Mouse (Mus musculus) cerebellum, adult 9-10 months (tissue): Measurements from ENCODE around the gene Limch1.
A peak's percentile ranks its signal among the peaks of the same experiment; 100 is the strongest.

Experiments used
- DNase-seq: peaks from one replicate; pipeline ENCODE4 v3.0.0; 2022

Gene Limch1

DNA sequence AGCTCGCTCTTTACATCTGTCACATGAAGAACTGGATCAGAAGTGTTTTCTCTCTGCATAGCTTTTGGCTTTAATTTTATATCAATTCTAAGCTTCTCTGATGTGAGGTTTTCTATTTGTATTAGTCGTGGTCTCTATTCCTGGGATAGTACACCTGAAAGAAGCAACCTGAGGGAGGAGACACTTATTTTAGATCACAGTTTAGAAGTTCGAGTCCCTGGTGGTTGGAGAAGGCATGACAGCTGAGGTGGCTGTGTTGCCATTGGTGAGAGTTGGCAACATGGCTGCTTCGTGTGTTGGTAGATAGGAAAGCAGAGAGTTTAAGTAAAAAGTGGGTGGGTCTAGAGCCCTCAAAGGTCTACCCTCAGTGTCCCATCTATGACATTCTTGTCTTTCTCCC is 91.3 kb downstream of the Limch1 start:
- no peak for DNase-seq

- no peak for DNase-seq
These were observed 96.3 kb downstream of the Limch1 start for GRCm38 (mm10) chr5:66841971-66842370.

DNA sequence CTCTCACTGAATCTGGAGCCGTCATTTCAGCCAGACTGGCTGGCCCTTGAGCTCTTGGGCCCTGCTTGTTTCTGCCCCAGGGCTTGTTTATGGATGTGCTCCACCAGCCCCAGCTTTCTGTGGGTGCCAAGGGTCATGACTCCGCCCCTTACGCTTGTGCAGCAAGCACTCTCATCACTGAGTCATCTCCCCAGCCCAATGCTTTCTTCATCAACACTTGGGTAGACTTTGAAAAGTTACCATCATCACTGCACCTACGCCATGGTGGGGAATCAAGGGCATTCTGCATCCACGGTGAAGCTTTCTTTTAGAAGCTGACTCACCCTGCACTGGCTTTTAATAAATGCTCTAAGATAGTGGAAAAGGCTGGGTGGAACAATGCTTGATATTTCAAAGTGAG is 97.1 kb downstream of the Limch1 start:
- DNase-seq = no peak

DNA sequence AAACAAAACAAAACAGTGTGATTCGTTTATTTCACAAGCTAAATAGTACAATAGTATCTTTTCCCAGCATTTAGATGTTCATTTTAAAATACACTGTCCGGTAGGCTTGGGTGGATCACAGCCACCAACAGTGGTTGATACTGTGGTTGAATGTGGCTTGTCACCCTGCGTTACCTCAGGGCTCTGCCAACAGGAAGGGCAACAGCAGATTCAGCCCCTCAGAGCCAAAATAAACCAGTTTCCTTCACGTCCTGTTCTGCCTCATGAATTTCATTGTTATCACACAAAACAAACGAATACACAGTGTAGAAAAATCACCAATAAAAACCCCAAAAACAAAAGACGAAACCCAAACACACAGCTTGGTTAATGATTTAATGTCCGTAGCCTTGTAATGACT is 102.5 kb downstream of the Limch1 start:
- DNase-seq = no peak

- DNase-seq = no peak
These were observed 103.5 kb downstream of the Limch1 start for GRCm38 (mm10) chr5:66849148-66849547.

DNA sequence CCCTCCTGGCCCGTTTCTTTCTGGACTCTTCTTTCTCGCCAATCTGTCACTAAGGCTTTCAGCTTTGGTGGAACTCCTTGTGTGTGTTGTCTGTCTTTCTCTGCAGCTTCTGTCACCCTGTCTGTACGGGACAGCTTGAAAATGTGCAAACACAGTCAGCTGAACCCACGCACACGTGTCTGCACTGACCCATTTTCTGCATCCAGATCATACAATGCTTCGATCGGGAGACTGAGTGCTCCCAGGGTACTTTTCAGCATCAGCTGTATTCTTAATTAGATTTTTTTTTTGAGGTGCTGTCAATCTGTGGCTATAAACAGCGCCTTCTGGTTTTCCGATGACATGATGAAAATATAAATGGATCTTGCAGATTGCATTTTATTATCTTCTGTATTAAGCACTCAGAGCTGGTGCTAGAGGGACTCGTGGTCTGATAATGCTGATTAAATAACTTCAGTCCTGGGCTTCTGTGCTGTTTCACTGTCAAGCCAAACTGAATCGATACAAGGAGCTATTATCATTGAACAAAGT is 105.2 kb downstream of the Limch1 start:
- DNase-seq = no peak

GRCm38 (mm10) chr5:66851708-66852107 is 106.1 kb downstream of the Limch1 start:
- no peak for DNase-seq

DNA sequence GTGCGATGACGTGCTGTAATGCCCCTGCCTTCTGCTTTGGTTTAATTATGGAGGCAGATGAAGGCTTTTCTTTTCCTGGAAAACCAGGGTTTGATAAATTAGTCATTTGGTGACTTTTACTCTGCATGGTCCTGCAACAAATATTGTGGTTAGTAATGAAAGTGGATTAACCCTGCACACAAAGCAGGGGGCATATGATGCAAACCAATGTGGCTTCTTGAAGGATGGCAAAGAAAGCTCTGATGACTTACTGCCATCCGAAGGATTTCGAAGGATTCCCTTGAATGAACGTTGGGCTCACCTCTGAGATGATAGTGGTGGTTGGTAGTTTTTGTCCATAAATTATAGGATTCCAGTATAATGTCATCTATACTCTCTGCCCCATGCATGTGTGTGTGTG is 108.6 kb downstream of the Limch1 start:
- DNase-seq = no peak

- no peak for DNase-seq
These were observed 109.9 kb downstream of the Limch1 start for GRCm38 (mm10) chr5:66855358-66856107.

DNA sequence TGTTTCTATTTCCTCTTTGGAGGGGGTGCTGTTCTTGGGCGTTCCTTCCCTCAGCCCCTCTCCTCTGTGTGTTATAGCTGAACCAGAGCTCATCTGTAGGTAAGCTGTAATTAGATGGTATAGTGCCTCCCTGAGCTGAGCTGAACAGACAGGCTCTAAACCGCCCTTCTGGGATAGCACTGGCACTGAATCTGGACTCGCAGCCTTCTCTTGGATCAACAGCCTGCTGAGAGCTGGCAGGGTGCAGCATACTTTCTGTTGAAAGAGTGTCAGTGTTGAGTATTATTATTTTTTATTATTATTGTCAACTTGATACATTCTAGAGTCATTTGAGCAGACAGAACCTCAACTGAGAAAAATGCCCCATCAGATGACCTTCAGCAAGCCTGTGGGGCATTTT is 113.9 kb downstream of the Limch1 start:
- no peak for DNase-seq

DNA sequence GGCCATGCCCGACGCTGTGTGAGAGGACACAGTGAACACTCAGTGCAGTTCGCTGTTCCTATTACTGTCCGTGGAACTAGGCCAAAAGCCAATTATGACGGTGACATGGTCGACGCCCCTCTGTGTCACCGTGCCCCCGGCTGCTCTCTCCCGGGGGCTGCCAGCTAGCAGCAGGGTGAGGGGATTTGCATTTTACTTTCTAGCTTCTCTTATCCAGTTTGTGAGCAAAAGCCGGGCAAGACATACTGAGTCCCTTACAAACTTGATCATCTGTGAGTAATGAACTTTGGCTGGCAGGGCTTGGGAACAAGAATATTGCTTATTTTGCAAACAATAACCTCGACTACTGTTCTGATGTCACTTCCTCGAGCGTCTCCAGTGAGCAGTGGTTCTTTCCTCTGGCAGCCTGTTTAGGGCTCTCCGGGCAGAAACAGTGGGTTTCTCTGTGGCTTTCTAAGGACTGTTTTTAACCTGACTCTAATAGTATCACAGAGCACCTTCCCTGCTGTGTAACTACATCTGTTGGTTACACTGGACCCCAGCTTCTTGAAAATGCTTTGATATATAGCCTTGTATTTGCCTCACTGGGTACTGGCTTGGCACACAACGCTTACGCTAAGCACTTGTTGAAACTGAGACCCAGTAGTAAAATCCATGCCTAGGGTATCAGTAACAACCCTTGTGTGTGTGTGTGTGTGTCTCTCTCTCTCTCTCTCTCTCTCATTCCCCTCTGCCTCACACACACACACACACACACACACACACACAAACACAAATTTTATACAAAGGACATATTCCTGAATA is 115.8 kb downstream of the Limch1 start:
- DNase-seq = no peak

DNA sequence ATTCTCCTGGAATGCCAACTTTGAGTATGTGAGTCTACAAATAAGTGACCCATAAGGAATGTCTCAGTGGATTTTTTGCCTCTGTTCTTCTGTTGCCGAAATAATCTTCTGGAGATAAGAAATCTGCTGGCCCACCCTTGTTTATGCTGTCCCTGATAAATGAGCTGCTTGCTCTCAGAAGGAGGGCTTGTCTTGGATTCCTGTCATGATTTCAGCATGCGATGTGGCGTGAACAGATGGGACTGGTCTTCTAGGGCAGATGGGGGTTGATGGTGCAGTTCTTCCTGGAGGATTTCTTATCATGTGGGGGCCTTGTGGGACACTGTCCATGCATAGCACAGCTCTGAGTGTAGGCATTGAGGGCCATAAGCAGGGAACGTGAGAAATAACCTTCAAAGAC is 116.5 kb downstream of the Limch1 start:
- peak; percentile 57 for DNase-seq

DNA sequence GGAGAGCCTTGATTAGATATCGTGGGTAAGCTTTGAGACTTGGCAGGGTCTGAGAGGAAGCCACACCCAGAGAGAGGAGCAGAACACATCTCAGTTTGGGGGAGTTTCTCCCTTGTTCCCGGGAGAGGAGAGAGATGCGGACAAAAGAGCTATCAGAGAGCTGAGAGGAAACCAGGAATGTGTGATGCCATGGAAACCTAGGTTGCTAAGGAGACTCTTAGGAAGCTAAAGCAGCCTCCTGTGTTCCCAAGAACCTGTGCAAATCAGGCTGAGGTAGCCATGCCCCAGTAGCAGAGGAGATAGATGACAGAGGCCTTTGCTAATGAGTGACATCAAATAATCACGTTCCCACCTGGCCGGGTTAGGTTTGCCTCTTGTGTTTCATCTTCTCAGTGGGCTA is 119.6 kb downstream of the Limch1 start:
- no peak for DNase-seq

DNA sequence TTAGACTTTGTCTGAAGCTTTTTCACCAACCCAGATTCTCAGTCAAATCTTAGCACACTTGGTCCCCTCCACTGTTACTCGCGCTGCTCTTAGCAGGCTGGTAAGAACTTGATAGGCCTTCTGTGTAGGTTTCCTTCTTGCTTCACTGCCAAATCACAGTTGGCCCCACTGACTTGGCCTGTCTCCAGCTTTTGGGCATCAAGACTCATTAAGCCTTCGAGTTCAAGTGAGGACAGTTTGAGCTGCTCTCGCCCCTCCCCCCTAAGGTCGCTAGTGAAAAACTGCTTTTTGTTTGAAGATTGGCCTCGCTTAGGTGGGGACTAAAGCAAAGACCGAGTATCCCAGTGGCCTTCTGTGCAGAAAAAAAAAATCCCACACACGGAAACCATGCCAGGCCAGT is 120.4 kb downstream of the Limch1 start:
- peak; percentile 50 for DNase-seq

GRCm38 (mm10) chr5:66869545-66869944 is 123.9 kb downstream of the Limch1 start:
- no peak for DNase-seq

DNA sequence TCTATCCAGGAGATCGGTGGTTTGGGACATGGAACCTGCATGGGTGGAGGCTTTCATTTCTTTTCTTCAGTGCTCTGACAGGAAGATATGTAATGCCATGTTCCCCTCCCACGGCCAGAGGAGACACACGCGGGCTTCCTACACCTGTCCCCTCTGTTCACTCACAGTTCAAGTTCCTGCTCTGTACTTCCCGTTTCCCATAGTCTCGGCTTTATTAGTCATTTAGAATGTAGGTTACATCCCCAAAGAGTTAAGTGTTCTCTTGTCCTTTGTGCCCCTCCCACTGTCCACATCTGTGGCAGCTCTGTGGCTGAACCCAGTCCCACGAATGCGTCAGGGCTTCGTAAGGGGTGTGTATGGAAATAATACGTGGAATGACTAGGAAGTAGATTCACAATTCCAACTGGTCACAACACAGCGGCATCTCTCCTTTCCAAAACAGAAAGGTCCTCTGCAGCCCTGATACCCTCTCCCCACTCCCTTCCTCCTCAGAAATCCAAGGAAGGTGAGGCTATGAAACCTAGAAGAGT is 126.0 kb downstream of the Limch1 start:
- no peak for DNase-seq

DNA sequence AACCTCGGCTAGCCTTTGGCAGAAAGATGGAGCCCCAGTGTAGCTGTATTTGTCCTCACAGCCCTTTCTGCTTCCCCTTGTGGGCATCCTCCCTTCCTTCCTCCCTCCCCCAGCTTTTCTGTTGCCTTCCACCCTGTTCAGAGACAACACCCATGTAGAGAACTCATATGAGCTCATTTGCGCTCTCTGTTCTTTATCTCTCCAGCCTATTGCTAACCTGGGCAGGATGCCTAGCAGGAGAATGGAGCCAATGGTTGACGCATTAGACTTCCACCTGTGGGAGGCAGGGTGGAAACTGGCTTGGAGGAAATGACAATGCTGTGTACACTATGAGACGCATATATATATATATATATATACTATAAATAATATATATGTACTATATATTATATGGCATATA is 126.4 kb downstream of the Limch1 start:
- DNase-seq = peak; percentile 43

DNA sequence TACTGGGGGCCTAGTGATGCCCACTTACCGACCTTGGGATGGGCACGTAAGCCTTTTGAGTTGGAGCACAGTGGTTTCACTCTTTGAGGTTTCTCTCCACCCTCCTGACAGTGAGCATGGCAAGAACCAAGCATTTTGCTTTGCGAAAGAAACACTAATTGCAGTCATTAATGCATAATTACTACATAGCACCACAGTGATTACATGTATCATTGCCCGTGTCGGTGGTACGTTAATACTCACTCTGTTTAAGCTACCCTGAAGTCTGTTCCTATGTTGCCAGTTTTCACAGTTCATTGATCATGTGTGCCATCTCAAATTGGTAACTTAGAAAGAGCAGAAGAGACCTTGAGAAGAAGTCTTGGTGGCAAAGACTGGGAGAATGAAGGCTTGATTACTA is 127.1 kb downstream of the Limch1 start:
- DNase-seq = no peak

DNA sequence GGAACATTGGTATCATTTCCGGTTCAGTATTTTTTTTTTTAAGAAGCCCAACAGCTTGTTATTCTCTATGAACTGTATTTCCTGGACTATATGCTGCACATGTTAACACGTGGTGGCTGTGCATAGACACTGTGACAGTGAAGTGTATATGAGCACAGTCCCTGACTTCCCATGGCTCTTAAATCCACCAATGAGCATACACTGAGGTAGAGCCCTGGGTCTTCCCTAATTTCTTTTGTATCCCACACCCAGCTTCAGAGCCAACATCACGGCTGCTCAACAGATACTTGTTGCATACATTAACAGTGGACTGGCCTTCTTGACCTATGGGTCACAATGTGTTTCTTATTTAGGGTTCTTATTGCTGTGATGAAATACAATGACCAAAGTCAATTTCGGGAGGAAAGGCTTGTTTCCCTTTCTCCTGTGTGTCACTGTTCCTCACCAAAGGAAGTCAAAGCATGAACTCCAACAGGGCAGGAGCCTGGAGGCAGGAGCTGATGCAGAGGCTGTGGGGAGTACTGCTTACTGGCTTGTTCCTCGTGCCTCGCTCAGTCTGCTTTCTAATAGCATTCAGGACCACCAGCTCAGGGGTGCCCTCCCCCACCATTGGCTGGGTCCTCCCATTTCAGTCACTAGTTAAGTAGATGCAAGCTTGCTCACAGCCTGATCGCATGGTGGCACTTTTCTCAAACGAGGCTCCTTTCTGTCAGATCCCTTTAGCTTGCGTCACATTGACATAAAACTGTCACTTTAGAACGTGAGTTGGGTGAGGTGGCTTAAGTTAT is 130.6 kb downstream of the Limch1 start:
- no peak for DNase-seq

- no peak for DNase-seq
These were observed 131.4 kb downstream of the Limch1 start for GRCm38 (mm10) chr5:66877066-66877465.

- no peak for DNase-seq
These were observed 136.3 kb downstream of the Limch1 start for GRCm38 (mm10) chr5:66881901-66882341.

GRCm38 (mm10) chr5:66882718-66883117 is 137.1 kb downstream of the Limch1 start:
- no peak for DNase-seq

GRCm38 (mm10) chr5:66884505-66884904 is 138.9 kb downstream of the Limch1 start:
- DNase-seq = no peak
